Mouse (Mus musculus): ENCODE results near the gene Nelfe. TPM values are rescaled to one million over a fixed set of nuclear protein-coding genes. Genes with fewer than 3 reads are reported as not detected.

The Nelfe gene
- total RNA-seq, 2 experiments from 2014 or later: 29.2 to 32.1 TPM

GRCm38 (mm10) chr17:34847615-34848014, 2.6 kb upstream of the Nelfe start:
- DNase-seq: no peak

DNA sequence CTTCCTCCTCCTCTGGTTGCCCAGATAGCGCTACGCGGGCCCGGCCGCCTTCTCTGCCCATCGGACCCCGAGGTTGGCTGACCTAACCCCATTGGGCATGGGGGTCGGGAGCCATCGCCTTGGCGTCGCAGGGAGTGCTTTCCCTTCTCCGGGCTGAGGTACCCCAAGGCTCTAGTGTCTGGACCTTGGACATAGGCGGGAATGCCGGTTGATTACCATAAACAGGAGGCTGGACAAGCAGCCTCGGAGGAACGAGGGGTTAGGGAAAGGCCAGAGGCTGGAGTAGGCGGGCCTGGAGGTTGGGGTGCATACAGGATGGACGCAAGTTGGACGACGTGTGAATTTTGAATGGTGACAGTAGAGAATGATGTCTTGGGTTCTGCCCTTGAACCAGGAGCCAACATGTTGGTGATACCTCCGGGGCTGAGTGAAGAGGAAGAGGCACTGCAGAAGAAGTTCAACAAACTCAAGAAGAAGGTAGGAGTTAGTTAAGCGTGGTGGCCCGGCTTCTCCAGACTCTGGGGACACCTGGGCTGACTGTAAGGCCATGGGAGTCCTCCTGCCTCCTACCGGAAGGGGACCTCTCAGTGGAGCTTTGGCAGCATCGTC, 430 bp downstream of the Nelfe start:
- no peak for DNase-seq

DNA sequence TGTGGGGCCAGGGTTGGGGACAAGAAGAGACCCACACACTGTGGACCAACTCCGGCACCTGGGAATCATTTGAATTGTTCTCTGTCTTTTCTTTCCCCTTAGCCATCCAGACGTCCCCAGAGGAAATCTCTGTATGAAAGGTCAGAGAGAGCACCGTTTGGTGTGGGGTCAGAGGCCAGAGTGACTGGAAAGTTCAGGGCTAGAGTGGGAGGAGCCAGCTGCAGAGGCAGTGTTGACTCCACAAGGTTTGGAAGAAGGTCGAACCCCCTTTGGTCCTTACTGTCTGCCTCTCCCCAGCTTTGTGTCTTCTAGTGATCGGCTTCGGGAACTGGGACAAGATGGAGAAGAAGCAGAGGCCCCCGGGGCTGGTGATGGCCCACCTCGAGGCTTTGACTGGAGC, 3.3 kb downstream of the Nelfe start:
- DNase-seq: no peak

DNA sequence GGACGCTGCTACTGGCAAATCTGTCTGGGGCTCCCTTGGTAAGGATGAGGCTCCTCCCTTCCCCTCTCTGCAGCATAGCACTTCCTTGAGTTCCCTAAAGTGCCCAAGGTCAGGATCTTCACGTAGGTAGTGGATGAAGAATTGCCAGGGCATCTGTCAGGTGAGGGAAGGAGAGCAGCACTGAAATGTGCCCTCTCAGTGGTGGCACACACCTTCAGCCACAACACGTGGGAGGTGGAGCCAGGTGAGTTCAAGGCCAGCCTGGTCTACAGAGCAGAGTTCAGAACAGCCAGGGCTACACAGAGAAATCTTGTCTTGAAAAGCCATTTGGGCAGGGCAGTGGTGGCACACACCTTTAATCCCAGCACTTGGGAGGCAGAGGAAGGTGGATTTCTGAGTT, 4.6 kb downstream of the Nelfe start:
- no peak for DNase-seq

DNA sequence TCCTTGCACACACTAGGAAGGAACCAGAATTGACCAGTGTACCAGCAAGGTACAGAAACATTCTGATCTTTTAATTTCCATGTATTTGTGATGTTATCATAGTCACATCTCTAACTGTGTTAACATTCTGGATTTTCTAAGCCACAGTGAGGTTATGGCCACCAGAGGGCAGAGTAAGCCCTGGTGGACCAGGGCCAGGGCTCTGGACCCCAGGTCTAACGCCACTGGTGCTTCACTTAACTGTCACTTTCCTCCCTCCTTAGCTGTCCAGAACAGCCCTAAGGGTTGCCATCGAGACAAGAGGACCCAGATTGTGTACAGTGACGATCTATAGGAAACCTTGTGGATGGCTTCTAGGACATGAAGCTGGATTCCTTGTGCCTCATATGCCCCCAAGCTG, 5.6 kb downstream of the Nelfe start:
- DNase-seq: peak in 1 of 2 experiments; percentile 18

- no peak for DNase-seq
Observed at GRCm38 (mm10) chr17:34858670-34859069, 8.5 kb downstream of the Nelfe start.

- DNase-seq: no peak
Observed at GRCm38 (mm10) chr17:34860514-34860913, 10.3 kb downstream of the Nelfe start.

- DNase-seq: no peak
Observed at GRCm38 (mm10) chr17:34861704-34862415, 11.7 kb downstream of the Nelfe start.

GRCm38 (mm10) chr17:34862416-34863081, 12.4 kb downstream of the Nelfe start, which contains the start of gene Cfb:
TSS of gene Cfb (minus strand) at chr17:34862518.
- DNase-seq: no peak

GRCm38 (mm10) chr17:34865981-34866380, 15.8 kb downstream of the Nelfe start:
- DNase-seq: no peak

DNA sequence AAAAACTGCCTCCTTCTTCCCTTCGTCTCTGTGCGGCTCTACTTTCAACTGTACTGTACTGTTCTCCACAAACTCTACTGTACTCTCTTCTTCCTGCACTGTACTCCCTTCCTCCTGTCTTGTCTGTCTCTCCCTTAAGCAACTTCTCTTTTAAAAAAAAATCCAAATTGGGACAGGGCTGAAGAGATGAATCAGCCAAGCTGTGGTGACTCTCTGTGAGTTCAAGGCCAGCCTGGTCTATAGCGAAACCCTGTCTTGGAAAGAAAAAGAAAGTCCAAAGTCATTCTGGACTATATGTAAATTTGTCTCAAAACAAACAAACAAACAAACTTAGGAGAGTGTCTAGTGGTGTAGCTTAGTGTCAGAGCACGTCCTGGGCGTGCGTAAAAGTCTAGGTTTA, 24.1 kb downstream of the Nelfe start:
- no peak for DNase-seq

- DNase-seq: no peak
Observed at GRCm38 (mm10) chr17:34879336-34879879, 29.2 kb downstream of the Nelfe start, which contains the start of gene Zbtb12. TSS of gene Zbtb12 (plus strand) at chr17:34879483.

GRCm38 (mm10) chr17:34881166-34881565, 31.0 kb downstream of the Nelfe start:
- DNase-seq: no peak

GRCm38 (mm10) chr17:34881683-34882310, 31.6 kb downstream of the Nelfe start, which contains the start of gene Gm20547:
TSS of gene Gm20547 (minus strand) at chr17:34882042.
- no peak for DNase-seq

GRCm38 (mm10) chr17:34883332-34883731, 33.1 kb downstream of the Nelfe start:
- DNase-seq: no peak

GRCm38 (mm10) chr17:34884704-34885103, 34.5 kb downstream of the Nelfe start:
- no peak for DNase-seq

DNA sequence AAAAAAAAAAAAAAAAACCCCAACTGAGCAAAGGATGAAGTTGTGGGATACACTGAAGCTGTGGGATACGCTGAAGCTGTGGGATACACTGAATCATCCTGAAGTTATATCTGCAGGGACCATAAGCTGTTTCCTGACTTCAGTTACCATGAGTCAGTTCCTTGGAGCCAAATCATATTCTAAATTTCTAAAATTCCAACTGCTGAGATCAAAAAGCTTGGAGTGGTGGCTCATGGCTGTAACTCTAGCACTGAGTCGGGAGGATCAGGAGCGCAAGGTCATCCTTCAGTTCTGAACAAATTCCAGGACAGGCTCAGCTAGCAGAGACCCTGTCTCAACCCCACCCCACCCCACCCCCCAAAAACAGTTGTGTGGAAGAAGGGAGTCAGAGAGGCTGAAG, 35.4 kb downstream of the Nelfe start:
- DNase-seq: no peak

DNA sequence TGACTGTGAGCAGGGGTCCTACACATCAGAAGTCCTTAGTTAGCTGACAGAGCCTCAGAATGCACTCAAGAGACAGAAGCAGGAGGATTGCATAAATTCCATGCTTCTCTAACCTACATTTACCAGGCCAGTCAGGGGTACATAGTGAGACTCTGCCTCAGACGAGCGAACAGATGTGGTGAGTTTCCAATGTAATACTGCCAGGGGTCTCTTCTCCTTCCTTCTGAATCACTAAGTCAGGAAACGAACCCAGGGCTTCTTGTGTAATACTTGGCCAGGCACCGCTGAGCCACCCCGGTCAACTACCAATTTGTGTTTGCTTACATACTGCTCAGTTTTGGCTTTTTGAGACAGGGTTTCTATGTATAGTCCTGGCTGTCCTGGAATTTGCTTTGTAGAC, 37.8 kb downstream of the Nelfe start:
- DNase-seq: no peak

DNA sequence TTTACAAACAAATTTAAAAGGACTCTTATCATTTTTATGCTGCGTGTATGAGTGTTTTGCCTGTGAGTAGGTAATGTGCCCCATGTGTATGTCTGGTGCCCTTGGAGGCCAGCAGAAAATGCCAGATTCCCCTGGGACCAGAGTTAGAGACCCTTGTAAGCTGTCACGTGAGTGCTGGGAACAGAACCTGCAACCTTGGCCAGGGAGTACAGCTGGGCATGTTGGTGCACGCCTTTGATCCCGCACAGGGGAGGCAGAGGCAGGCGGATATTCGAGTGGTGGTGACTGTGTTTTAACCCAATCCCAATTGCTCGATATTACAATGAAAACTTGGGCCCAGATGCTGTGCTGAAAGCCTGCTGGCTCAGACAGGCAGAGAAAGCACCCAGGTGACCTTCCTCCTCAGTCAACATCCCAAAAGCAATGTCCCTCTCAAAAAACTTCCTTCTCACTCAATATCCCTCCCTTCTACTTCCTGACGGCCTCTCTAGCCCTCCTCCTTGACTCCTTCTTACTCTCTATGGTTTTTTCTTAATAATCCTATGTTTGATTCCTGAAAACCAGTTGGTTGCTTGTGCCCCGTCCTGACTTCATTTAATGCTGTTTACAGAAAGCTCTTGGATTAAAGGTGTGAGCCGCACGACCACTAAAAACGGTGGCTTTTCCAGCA, 40.0 kb downstream of the Nelfe start:
- DNase-seq: no peak

DNA sequence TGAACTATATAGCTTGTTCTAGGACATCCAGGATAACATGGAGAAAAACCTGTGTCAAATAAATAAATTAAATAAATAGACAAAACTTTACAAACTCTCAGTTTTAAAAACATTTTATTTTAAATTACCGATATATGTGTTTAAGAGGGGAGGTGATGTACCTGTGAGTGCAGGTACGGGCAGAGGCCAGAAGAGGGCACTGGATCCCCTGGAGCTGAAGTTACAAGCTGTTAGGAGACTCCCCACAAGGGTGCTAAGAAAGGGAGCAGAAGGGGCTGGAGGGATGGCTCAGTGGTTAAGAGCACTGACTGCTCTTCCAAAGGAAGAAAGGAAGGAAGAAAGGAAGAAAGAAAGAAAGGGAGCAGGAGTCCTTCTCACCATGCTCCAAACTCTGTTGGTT, 41.2 kb downstream of the Nelfe start:
- DNase-seq: no peak

GRCm38 (mm10) chr17:34893072-34893824, 43.1 kb downstream of the Nelfe start:
- DNase-seq: no peak

Measured in layer of hippocampus, postnatal 36 days (tissue).